Mouse (Mus musculus): Measurements from ENCODE around the gene Asphd2.

- no peak for TF ChIP-seq CTCF (IDR thresholded peaks at IDR 0.05; ENCODE audit: borderline replicate concordance, insufficient read depth, low read length)
- TF ChIP-seq POLR2A (IDR thresholded peaks at IDR 0.05; ENCODE audit: low read depth, low read length) = no peak
These were observed 4.6 kb upstream of the Asphd2 start for GRCm38 (mm10) chr5:112399284-112399683.
